Mouse (Mus musculus) hindbrain, postnatal 0 days (tissue): ENCODE measurements around the gene Nfib. TPM values are rescaled to one million over a fixed set of nuclear protein-coding genes. Genes with fewer than 3 reads are reported as not detected.

ENCODE experiments used
- ATAC-seq: fragments of 200-750 bp; cut with Nextera tagmentation; 2 replicates; pipeline ENCODE4 v1.8.0; 2017; ENCODE audit warnings: mild to moderate bottlenecking, moderate TSS enrichment, moderate library complexity
- DNase-seq: peaks from one replicate; pipeline ENCODE4 v3.0.0-alpha.2; 2015; ENCODE audit warnings: low spot score
- H3K27ac ChIP-seq: fragments of 300-500 bp; sonication (generic); 2 replicates; pipeline ENCODE4 v1.5.1; 2014; ENCODE audit warnings: mild to moderate bottlenecking
- H3K27me3 ChIP-seq: fragments of 300-500 bp; sonication (generic); 2 replicates; pipeline ENCODE4 v1.6.1; 2014; ENCODE audit warnings: low read length, mixed read lengths; ENCODE audit not compliant: insufficient read depth
- H3K36me3 ChIP-seq: fragments of 300-500 bp; sonication (generic); 2 replicates; pipeline ENCODE4 v1.6.1; 2014; ENCODE audit warnings: low read length, mixed read lengths; ENCODE audit not compliant: insufficient read depth
- H3K4me1 ChIP-seq: fragments of 300-500 bp; sonication (generic); 2 replicates; pipeline ENCODE4 v1.6.1; 2014; ENCODE audit warnings: antibody characterized with exemption, low read length, mixed read lengths; ENCODE audit not compliant: insufficient read depth
- H3K4me2 ChIP-seq: fragments of 300-500 bp; sonication (generic); 2 replicates; pipeline ENCODE4 v1.6.1; 2014; ENCODE audit warnings: low read depth, mild to moderate bottlenecking, low read length, moderate library complexity, mixed read lengths
- H3K4me3 ChIP-seq: fragments of 300-500 bp; sonication (generic); 2 replicates; pipeline ENCODE4 v1.5.1; 2014; ENCODE audit warnings: low read length
- H3K9ac ChIP-seq: fragments of 300-500 bp; sonication (generic); replicated peaks from 2 replicates; pipeline ENCODE4 v1.6.1; 2014; ENCODE audit warnings: mild to moderate bottlenecking, low read length, moderate library complexity, mixed read lengths
- H3K9me3 ChIP-seq: fragments of 300-500 bp; sonication (generic); 2 replicates; pipeline ENCODE4 v1.6.1; 2016; ENCODE audit warnings: low read length, mixed read lengths
- CTCF ChIP-seq: IDR thresholded peaks from 2 replicates; pipeline ENCODE4 v1.5.1; 2016; ENCODE audit warnings: antibody characterized with exemption, control low read depth, low read depth
- WGBS: fragments of 180-500 bp; shearing (Covaris S2); extraction: QIAGEN DNeasy Blood & Tissue Kit; methylation state at CpG from one replicate; pipeline ENCODE4 v1.1.7; 2014; 5-methylcytosine and 5-hydroxymethylcytosine counted together
- polyA plus RNA-seq: library from polyadenylated mRNA; unstranded; fragments of >200 nt; fragmentation: Nextera tagmentation; extraction: Ambion mirVana; gene quantifications from 2 replicates; pipeline ENCODE4 v1.2.1, GENCODE M21; 2015
- total RNA-seq: library from RNA; depleted of rRNA; stranded (reverse); fragments of >200 nt; gene quantifications from 2 replicates; pipeline ENCODE4 v1.2.3, GENCODE M21; 2014

The Nfib gene
- total and polyA plus RNA-seq, 2 experiments from 2014 or later = 69.8 to 112 TPM

DNA sequence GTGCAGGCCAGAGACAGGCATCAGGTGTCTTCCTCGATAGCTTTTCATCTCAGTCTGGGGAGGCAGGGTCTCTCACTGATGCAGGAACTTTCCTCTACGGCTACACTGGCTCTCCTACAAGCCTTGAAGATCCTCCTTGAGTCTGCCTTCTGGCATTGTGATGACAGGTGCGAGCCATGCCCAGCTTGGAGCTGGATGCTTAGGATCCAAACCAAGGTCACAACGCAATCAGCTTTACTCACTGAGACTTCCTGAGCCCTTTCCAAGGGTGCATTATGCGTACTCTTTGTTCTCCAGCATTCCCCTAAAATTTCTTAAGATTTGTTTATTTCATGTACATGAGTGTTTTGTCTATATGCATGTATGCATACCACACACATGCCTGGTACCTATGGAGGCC is 299.8 kb downstream of the Nfib start:
- ATAC-seq (no peak), DNase-seq (no peak)
- H3K4me3 ChIP-seq = no peak overlapping the region
- H3K36me3 ChIP-seq = no peaks in the 10 kb centered on the region
- H3K9me3 ChIP-seq = no peaks in the 10 kb centered on the region
- TF ChIP-seq CTCF = no peak
- H3K4me1 ChIP-seq = peaks cover 38% of the 10 kb centered on the region
- H3K4me2 ChIP-seq = no peak overlapping the region
- WGBS = 66% methylated on average over 5 of the region's 5 CpGs
- no peak overlapping the region for H3K9ac ChIP-seq
- no peak overlapping the region for H3K27ac ChIP-seq
- H3K27me3 ChIP-seq = no peaks in the 10 kb centered on the region

DNA sequence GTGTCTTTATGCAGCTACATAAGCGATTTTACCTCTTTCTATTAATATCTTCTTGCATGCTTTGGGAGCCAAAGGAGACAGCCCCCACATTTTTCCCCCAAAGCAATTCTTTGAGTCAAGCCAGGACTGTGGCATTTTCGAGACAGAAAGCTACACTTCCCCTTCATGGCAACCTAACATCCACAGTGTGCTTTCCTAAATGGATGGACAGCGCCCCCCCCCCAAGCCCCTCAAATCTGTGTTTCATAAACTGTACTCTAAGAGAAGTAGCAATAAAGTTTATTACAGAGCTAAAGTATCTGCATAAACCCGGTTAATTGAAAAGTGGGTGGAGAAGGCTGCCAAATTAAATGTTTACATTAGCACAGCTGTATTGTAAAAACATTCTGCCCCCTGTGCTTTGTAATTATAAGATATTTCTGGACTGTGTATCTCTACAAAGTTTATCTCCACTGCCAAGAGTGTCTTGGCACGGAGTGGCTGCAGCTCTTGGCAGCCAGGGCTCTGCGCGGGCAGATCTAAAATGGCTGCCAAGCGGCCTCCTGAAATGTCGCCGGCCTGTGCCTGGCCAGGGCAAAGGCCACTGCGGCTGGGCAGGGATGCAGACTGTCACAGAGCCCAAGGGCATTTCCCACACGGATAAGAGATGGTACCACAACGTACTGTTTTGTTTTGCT is 301.4 kb downstream of the Nfib start:
- Histone ChIP-seq H3K27me3 (no peaks in the 10 kb centered on the region), H3K36me3 (no peaks in the 10 kb centered on the region), H3K9ac (no peak overlapping the region), H3K4me1 (peaks cover 54% of the 10 kb centered on the region), H3K4me3 (no peak overlapping the region), H3K9me3 (no peaks in the 10 kb centered on the region), H3K27ac (peak overlapping the region; percentile 64; the same call in 1 of the 2 replicates), H3K4me2 (peak overlapping the region; percentile 37)
- TF ChIP-seq CTCF = no peak
- WGBS = 44% methylated on average over 13 of the region's 13 CpGs
- peak; percentile 86 for DNase-seq
- ATAC-seq = peak; percentile 71

DNA sequence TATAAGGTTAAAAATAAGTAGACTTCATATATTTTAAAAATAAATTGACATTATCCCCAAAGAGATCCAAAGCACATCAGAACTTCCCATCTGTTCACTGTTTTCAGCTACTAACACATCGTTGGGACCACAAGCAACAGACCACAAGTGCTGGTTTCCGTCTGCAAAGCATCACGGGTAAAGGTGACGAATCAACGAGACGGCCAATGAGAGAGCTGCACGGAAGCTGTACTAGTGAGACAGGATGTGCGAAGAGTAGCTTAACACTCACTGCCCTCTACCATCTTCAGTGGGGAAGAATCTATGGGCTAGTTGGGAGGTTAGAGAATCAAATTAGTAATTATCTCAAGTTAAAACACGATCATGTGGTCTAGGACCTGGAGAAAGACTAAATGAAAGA is 302.9 kb downstream of the Nfib start:
- no peak for TF ChIP-seq CTCF
- 85% methylated on average over 9 of the region's 9 CpGs for WGBS
- H3K4me1 ChIP-seq = peaks cover 48% of the 10 kb centered on the region
- H3K27ac ChIP-seq = no peak overlapping the region
- H3K4me3 ChIP-seq = no peak overlapping the region
- H3K9ac ChIP-seq = no peak overlapping the region
- no peaks in the 10 kb centered on the region for H3K9me3 ChIP-seq
- ATAC-seq = no peak
- DNase-seq = no peak
- no peak overlapping the region for H3K4me2 ChIP-seq
- H3K36me3 ChIP-seq = no peaks in the 10 kb centered on the region
- H3K27me3 ChIP-seq = no peaks in the 10 kb centered on the region

DNA sequence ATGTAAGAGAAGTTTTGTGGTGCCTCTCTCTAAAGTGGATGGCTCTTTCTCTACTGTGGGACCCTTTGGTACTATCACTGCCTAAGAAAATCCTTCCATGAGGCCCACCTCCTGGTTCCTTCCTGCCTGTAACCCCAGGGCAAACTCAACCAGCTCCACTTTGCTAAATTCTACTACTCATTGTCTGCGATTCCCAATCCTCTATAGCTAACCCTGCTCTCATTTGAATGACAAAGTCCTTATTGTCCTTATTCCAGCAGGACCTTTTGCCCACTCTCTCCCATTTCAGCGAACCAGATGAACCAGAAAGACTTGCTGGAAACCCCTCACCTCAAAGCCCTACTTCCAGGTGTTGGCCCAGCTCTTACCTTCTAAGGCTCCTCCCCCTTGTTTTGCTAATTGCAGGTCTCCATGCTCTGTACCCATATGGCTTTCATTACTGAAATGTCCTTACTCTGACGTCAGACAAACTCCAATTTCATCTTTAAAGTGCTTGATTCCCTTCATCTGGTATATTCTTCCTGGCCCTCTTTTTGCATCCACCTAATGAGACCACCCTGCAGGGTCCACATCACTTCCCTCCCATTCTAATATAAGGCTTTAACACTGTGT is 304.0 kb downstream of the Nfib start:
- H3K27ac ChIP-seq = no peak overlapping the region
- no peak for ATAC-seq
- no peaks in the 10 kb centered on the region for H3K27me3 ChIP-seq
- H3K4me2 ChIP-seq = no peak overlapping the region
- no peak overlapping the region for H3K4me3 ChIP-seq
- TF ChIP-seq CTCF = no peak
- no peaks in the 10 kb centered on the region for H3K9me3 ChIP-seq
- H3K4me1 ChIP-seq = peaks cover 45% of the 10 kb centered on the region
- DNase-seq = no peak
- no peaks in the 10 kb centered on the region for H3K36me3 ChIP-seq
- no peak overlapping the region for H3K9ac ChIP-seq
- WGBS = 34% methylated on average over 3 of the region's 3 CpGs

DNA sequence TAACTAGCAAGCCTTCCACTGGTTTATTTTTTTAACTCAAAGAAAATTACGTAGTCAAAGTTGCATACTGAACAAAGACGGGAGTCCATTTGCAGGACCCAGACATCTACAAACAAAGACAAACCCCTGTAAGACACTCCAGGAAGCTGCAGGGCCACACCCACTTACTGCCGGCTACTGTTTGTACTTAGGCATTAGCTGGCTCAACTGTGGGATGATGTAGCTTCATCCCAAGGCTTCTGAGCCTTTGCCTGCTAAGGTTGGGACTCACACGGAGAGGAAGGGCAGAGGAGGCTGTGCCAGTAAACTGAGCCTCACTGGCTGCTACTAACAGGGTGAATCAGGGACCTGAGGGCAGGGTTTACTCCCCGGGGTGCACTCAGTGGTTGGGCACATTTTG is 305.0 kb downstream of the Nfib start:
- Histone ChIP-seq H3K27ac (peak overlapping the region; percentile 67), H3K9me3 (no peaks in the 10 kb centered on the region), H3K9ac (no peak overlapping the region), H3K4me2 (peak overlapping the region; percentile 9; the same call in 1 of the 2 replicates), H3K4me1 (peaks cover 45% of the 10 kb centered on the region), H3K4me3 (no peak overlapping the region), H3K27me3 (no peaks in the 10 kb centered on the region), H3K36me3 (no peaks in the 10 kb centered on the region)
- 15% methylated on average over 5 of the region's 5 CpGs for WGBS
- DNase-seq = peak; percentile 23
- no peak for TF ChIP-seq CTCF
- ATAC-seq = no peak

DNA sequence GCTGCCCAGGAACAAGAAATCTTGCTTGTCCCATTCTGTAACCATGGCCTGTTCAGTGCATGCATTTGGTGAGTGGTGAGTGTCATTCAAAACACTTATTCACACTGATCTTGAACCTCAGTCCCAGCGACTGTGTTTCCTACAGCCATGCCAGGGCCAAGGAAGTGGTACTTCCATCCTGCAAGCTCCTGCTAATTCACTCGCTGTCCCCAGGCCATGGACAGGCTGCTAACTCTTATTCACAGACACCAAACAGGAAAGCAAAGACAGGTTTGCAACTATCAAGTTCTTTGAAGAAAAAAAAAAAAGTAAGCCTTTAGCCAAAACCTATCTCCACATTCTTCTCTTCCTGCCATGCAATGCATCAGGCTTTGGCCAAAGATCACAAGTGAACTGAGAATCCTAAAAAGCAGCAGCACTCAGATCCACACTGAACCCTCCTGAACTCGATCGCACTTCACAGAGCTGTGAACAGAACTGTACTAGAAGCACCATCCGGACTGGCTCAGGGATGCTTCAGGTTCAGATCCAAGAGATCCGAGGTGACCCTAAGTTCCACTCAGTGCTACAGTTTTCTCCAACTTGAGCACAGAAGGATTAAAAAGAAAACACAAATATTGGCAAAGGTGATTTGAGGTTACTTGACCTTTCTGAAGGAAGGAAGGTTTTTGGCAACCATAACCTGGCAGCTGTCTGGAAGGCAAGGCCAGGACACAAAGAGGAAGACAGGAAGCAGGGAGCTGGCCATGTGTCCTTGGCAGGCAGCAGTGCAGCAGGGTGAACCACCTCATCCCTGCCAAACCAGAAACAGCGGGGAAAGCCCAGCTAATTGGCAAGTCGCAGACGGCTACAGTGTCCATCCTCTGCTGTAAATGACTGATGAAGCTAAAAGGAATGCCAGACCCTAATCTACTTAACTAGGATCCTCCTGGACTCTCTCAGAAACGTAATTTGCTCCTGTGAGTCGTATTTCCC is 305.9 kb downstream of the Nfib start:
- ATAC-seq (peak; percentile 92), DNase-seq (peak; percentile 86)
- H3K9ac ChIP-seq = no peak overlapping the region
- H3K9me3 ChIP-seq = no peaks in the 10 kb centered on the region
- H3K4me1 ChIP-seq = peaks cover 40% of the 10 kb centered on the region
- no peaks in the 10 kb centered on the region for H3K36me3 ChIP-seq
- TF ChIP-seq CTCF = no peak
- H3K27ac ChIP-seq = peak overlapping the region; percentile 67; the same call in 1 of the 2 replicates
- H3K4me2 ChIP-seq = peak overlapping the region; percentile 9; the same call in 1 of the 2 replicates
- H3K4me3 ChIP-seq = no peak overlapping the region
- H3K27me3 ChIP-seq = no peaks in the 10 kb centered on the region
- WGBS = 32% methylated on average over 11 of the region's 11 CpGs
